Mouse (Mus musculus) bone marrow macrophage, adult 2 months (primary cell): ENCODE measurements around the gene Fbln2. TPM values are rescaled to one million over a fixed set of nuclear protein-coding genes. Genes with fewer than 3 reads are reported as not detected.

Experiments
- H3K27ac ChIP-seq: 2 replicates; pipeline ENCODE4 v1.5.1; 2012; ENCODE audit warnings: low read depth, low read length; ENCODE audit not compliant: insufficient read depth
- H3K4me1 ChIP-seq: 2 replicates; pipeline ENCODE4 v1.6.1; 2012; ENCODE audit warnings: low read length; ENCODE audit not compliant: control insufficient read depth, insufficient read depth
- H3K4me3 ChIP-seq: 2 replicates; pipeline ENCODE4 v1.5.1; 2012; ENCODE audit warnings: mild to moderate bottlenecking, low read length, moderate library complexity; ENCODE audit not compliant: insufficient read depth
- CTCF ChIP-seq: IDR thresholded peaks from 2 replicates; pipeline ENCODE4 v1.5.1; 2012; ENCODE audit warnings: low read depth, mild to moderate bottlenecking, low read length, moderate library complexity
- POLR2A ChIP-seq: IDR thresholded peaks from 2 replicates; pipeline ENCODE4 v1.6.1; 2012; ENCODE audit warnings: mild to moderate bottlenecking, low read depth, low read length, borderline replicate concordance
- polyA plus RNA-seq: library from polyadenylated mRNA; stranded (reverse); fragments of >200 nt; gene quantifications from 2 replicates; pipeline ENCODE4 v1.2.4, GENCODE M21; 2012; ENCODE audit not compliant: missing spikeins, insufficient read depth, insufficient read length

Fbln2 gene
- polyA plus RNA-seq, 1 experiment, result 3.1 TPM

DNA sequence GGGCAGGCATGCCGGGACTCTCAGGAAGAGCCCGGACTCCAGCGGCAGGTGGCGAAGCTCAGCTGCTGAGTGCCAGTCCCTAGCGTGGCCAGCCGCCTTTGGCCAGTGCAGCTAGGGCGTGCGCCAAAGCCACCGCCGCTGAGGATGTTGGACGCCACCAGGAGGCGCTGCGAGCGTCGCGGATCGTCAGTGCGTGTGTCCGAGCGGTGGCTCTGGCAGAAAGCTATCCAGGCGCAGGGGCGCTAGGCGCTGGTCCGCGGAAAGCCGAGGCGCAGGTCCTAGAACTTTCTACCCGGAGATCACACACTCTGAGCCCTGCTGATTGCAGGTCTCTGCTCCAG is 73.2 kb downstream of the Fbln2 start:
- Histone ChIP-seq H3K4me3 (no peak overlapping the region), H3K27ac (no peak overlapping the region), H3K4me1 (no peaks in the 10 kb centered on the region)
- TF ChIP-seq CTCF (peak; percentile 34; the same call in 1 of the 2 replicates), POLR2A (no peak)

DNA sequence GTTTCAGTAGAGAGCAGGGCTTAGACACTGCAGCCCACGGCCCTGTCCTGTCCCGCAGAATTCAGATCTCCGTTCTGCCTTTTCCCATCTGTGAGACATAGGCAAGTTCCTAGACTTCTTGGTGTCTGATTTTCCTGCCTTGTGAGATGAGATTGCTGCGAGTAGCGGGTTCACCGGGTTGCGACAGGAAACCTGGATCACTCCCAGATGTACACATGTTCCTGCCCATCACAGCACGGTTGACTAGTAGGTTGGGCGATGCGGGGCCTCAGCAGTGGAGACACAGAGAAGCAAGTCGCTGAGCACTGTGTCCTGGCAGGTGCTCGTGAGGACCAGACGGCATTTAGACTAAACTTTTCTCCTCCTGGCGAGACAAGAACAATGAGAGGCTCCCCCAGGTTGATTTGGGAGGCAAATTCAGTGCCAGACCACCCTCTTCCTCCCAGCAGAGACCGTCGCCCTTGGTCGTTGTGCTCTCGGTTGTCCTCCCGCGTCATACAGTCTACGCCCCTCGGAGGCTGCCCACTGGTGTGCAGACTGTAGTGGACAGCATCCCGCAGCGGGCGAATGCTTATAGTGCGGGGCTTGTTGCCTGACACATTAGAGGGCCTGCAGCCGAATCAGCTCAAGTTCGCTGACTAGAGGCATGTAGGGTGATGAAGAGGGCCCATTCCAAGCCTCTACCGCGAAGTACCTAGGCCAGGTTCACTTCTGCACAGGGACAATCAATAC is 73.7 kb downstream of the Fbln2 start:
- Histone ChIP-seq H3K27ac (no peak overlapping the region), H3K4me1 (no peaks in the 10 kb centered on the region), H3K4me3 (no peak overlapping the region)
- no peak for TF ChIP-seq POLR2A
- TF ChIP-seq CTCF, result no peak

DNA sequence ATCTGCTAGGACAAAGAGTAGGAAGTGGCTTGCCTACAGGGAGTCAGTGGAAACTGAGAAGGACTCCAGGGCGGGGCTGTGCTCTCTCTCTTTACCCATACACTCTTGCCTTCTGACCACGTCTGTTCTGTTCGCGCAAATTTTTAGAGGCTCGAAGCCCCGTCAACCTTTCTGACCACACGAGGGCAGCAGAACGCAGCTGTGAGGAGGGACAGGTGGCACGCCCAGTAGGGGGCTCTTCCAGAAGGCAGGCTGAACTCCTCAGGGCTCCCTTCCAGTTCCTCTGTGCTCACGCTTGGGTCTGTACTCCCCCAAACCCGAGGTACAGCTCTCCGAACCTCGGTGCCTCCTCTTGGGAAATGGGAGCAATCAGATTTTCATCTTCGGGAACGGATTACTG is 74.4 kb downstream of the Fbln2 start:
- Histone ChIP-seq H3K27ac (no peak overlapping the region), H3K4me3 (no peak overlapping the region), H3K4me1 (no peaks in the 10 kb centered on the region)
- TF ChIP-seq POLR2A, result no peak
- TF ChIP-seq CTCF, result peak; percentile 99

DNA sequence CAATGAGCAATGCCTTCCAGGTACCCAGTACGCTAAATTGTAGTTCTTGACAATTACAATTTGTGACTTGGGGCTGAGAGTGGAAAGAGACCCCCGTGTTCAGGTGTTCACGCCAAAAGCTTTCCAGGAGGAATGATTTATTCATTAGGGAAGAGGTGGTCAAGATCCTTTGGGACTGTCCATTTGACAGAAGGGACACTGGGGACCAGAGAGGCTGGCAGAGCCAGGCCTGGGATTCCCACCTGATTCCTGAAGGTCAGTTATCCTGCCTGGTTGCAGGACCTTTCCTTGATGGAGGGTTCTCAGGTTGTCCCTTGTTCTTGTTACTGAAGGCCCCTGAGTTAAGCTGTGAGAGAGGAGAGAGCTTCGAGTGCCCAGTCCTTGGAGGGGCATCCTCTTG is 74.9 kb downstream of the Fbln2 start:
- no peak overlapping the region for H3K4me3 ChIP-seq
- no peak for TF ChIP-seq POLR2A
- TF ChIP-seq CTCF, result no peak
- no peak overlapping the region for H3K27ac ChIP-seq
- no peaks in the 10 kb centered on the region for H3K4me1 ChIP-seq

DNA sequence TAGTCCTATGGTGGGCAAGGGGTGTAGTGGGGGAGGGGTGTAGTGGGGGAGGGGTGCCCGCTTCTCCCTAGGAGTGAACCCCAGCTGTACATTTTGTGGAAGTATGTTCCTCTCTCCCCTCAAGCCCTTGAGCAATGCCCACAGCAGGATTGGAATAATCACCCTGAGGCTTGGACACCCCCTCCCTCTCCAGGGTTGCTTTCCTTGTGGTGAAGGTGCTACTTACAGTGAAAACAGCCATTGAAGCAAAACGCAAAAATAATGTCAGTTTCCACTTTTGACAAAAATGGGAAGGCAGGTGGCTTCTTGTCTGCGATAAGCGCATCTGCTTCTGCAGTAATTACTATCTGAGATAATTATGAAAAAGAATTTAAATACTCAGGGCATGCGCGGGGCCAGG is 75.4 kb downstream of the Fbln2 start:
- Histone ChIP-seq H3K4me1 (no peaks in the 10 kb centered on the region), H3K4me3 (no peak overlapping the region), H3K27ac (no peak overlapping the region)
- no peak for TF ChIP-seq CTCF
- no peak for TF ChIP-seq POLR2A

DNA sequence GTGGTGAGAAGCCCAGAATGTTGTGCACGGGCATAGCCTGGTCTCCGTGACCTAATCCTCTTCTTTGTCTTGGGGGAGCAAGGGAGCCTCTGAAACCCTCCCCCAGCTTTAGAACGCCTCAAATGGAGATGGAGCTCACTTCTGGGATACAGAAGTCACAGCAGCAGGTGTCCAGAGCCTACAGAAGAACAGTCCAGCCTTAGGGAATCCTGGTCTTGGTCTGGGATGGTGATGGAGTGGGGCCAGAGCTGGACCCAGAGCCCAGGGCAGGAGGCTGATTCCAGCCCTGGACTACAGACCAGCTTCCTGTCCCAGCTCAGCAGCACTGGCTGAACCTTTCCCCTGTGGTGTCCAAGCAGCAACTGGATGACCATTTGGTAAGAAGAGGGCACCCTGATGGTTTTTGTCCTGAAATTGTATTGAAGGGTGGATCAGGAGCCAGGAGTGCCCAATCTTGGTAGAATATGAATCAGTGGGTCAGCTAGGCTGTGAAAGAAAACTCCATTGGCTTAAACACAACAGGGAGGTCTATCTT is 76.1 kb downstream of the Fbln2 start:
- Histone ChIP-seq H3K27ac (no peak overlapping the region), H3K4me1 (no peaks in the 10 kb centered on the region), H3K4me3 (no peak overlapping the region)
- TF ChIP-seq CTCF (no peak), POLR2A (no peak)

DNA sequence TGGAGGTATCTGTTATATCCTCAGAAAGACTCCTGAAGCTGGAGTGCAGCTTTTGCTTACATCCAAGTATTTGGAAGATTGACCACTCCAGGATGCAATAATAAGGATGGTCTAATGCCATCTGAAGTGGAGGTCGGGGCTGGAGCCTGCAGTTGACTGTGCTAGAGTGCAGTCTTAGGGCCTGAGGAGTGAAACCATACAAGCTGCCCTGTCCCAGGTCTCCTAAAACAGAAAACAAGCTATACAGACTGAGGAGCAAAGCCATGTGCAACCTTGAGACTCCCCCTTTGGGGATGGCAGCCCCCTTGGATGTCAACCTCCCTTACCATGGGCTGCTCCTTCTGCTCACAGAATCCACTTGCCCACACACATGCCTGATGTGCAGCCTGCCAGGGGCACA is 76.7 kb downstream of the Fbln2 start:
- H3K4me3 ChIP-seq, result no peak overlapping the region
- TF ChIP-seq POLR2A (no peak), CTCF (no peak)
- no peak overlapping the region for H3K27ac ChIP-seq
- H3K4me1 ChIP-seq, result no peaks in the 10 kb centered on the region

DNA sequence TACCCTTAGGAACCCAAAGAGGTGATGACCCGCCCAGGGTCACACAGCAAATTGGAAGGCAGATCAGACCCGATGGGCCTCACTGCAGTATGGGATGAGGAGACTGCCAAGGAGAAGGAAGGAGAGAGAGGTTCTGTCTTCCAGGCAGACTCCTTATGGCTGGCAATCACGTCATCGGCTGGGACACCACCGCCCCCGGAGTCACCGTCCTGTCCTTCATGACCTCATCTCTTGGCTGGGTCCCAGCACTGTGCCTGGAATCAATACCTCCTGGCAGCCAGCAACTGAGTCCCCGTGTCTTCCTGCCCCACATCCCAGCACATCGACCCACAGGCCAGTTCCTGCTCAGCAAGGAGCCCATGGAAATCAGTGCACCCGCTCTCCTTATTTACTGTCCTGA is 78.7 kb downstream of the Fbln2 start:
- TF ChIP-seq CTCF, result no peak
- TF ChIP-seq POLR2A, result no peak
- H3K4me1 ChIP-seq, result no peaks in the 10 kb centered on the region
- H3K27ac ChIP-seq, result no peak overlapping the region
- H3K4me3 ChIP-seq, result no peak overlapping the region

DNA sequence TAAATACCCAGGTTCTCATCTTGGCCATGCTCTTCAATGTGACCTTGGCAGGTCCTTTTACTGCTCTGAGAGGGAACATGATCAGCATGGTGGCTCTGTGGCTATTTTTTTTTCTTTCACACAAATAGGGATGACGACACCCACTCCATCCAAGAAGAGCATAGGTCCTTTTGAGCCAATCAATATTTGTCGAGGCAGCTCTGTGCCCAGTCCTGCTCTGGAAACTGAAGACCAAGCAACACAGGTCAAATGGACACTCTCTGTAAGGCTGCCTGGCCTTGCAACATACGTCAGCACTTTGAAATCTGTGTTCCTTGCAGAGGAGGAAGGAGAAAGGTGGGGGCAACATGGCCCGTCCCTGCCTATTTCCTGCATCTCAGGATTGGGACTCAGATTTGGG is 83.2 kb downstream of the Fbln2 start:
- TF ChIP-seq POLR2A (no peak), CTCF (no peak)
- Histone ChIP-seq H3K4me3 (no peak overlapping the region), H3K27ac (no peak overlapping the region), H3K4me1 (no peaks in the 10 kb centered on the region)

DNA sequence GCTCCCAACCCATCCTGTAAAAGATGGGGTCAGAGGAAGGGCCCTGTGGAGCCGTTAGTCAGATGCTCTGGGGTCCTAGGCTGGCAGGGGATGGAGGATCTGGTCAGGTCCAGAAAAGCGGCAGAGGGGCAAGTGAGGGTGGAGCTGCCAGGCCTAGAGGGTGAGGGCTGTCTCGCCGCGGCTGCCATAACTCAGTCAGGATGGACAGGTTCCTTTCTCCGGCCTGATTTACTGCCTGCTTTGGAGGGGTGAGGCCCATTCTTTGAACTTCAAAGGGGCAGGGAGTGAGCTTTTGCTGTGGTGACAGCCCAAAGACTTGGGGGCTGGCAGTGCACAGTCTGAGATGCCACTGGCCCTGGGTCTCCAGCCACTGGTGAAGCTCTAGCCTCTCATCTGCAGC is 86.6 kb downstream of the Fbln2 start:
- H3K4me1 ChIP-seq, result no peaks in the 10 kb centered on the region
- no peak overlapping the region for H3K27ac ChIP-seq
- H3K4me3 ChIP-seq, result no peak overlapping the region
- TF ChIP-seq CTCF (no peak), POLR2A (no peak)

DNA sequence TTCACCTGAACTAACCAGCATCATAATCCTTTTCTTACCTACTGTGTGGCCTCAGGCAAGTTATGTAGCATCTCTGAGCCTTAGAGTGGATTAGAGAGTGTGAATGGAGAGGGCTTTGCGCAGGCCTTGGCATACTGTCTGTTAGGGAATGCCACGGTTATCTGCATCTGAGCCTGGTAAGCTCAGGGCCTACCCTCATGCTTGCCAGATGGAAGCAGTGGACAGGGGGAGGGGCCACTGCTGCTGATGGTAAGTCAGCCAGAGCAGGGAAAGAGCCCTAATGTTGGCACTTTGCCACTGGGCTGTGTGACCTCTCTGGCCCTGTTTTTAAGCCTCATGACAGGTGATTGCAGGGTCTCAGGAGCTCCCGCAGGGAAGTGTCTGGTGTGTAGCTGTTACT is 87.8 kb downstream of the Fbln2 start:
- TF ChIP-seq CTCF (no peak), POLR2A (no peak)

More for the DNA sequence above, 87.8 kb downstream of the Fbln2 start:
- no peaks in the 10 kb centered on the region for H3K4me1 ChIP-seq
- no peak overlapping the region for H3K4me3 ChIP-seq
- no peak overlapping the region for H3K27ac ChIP-seq
